Mouse (Mus musculus) stomach, embryonic 14.5 days (tissue): ENCODE results near the gene Copb1. TPM values are rescaled to one million over a fixed set of nuclear protein-coding genes. Genes with fewer than 3 reads are reported as not detected.
A peak's percentile ranks its signal among the peaks of the same experiment; 100 is the strongest.

Experiments
- ATAC-seq: fragments of 200-750 bp; cut with Nextera tagmentation; 2 replicates; pipeline ENCODE4 v1.8.0; 2017; ENCODE audit warnings: low read depth, moderate TSS enrichment; ENCODE audit not compliant: insufficient number of reproducible peaks, insufficient read depth, low FRiP score
- H3K27ac ChIP-seq: fragments of 300-500 bp; sonication (generic); 2 replicates; pipeline ENCODE4 v1.5.1; 2014; ENCODE audit warnings: mild to moderate bottlenecking, low read length, moderate library complexity, mixed read lengths
- H3K27me3 ChIP-seq: fragments of 300-500 bp; sonication (generic); 2 replicates; pipeline ENCODE4 v1.6.1; 2014; ENCODE audit warnings: low read length, control low read depth, mixed read lengths; ENCODE audit not compliant: control insufficient read depth, insufficient read depth
- H3K36me3 ChIP-seq: fragments of 300-500 bp; sonication (generic); 2 replicates; pipeline ENCODE4 v1.6.1; 2014; ENCODE audit warnings: mild to moderate bottlenecking, control low read depth, low read length, moderate library complexity, mixed read lengths; ENCODE audit not compliant: control insufficient read depth, insufficient read depth
- H3K4me1 ChIP-seq: fragments of 300-500 bp; sonication (generic); 2 replicates; pipeline ENCODE4 v1.6.1; 2014; ENCODE audit warnings: low read length, control low read depth, mixed read lengths; ENCODE audit not compliant: control insufficient read depth, insufficient read depth
- H3K4me2 ChIP-seq: fragments of 300-500 bp; sonication (generic); replicated peaks from 2 replicates; pipeline ENCODE4 v1.6.1; 2014; ENCODE audit warnings: low read depth, low read length, control low read depth
- H3K4me3 ChIP-seq: fragments of 300-500 bp; sonication (generic); 2 replicates; pipeline ENCODE4 v1.5.1; 2014; ENCODE audit warnings: low read depth, low read length, control low read depth
- H3K9ac ChIP-seq: fragments of 300-500 bp; sonication (generic); replicated peaks from 2 replicates; pipeline ENCODE4 v1.6.1; 2014; ENCODE audit warnings: low read depth, mild to moderate bottlenecking, control low read depth, low read length, moderate library complexity, mixed read lengths
- H3K9me3 ChIP-seq: fragments of 300-500 bp; sonication (generic); 2 replicates; pipeline ENCODE4 v1.6.1; 2016; ENCODE audit warnings: low read depth, low read length, control low read depth; ENCODE audit not compliant: control insufficient read depth
- WGBS: fragments of 180-500 bp; shearing (Covaris S2); extraction: QIAGEN DNeasy Blood & Tissue Kit; methylation state at CpG from one replicate; pipeline ENCODE4 v1.1.7; 2014; 5-methylcytosine and 5-hydroxymethylcytosine counted together
- polyA plus RNA-seq: library from polyadenylated mRNA; unstranded; fragments of >200 nt; fragmentation: Nextera tagmentation; extraction: Ambion mirVana; gene quantifications from 2 replicates; pipeline ENCODE4 v1.2.1, GENCODE M21; 2014

Gene Copb1
- polyA plus RNA-seq, 1 experiment from 2014 or later: 127 TPM

- H3K9me3 ChIP-seq: no peaks in the 10 kb centered on the region
- no peaks in the 10 kb centered on the region for H3K27me3 ChIP-seq
- H3K27ac ChIP-seq: no peak overlapping the region
- WGBS: 84% methylated on average over 4 of the region's 4 CpGs
- no peaks in the 10 kb centered on the region for H3K4me1 ChIP-seq
- H3K4me2 ChIP-seq: no peak overlapping the region
- no peak overlapping the region for H3K4me3 ChIP-seq
- no peak for ATAC-seq
- no peaks in the 10 kb centered on the region for H3K36me3 ChIP-seq
- no peak overlapping the region for H3K9ac ChIP-seq
Measured at GRCm38 (mm10) chr7:114194224-114194623, 60.3 kb downstream of the Copb1 start.

DNA sequence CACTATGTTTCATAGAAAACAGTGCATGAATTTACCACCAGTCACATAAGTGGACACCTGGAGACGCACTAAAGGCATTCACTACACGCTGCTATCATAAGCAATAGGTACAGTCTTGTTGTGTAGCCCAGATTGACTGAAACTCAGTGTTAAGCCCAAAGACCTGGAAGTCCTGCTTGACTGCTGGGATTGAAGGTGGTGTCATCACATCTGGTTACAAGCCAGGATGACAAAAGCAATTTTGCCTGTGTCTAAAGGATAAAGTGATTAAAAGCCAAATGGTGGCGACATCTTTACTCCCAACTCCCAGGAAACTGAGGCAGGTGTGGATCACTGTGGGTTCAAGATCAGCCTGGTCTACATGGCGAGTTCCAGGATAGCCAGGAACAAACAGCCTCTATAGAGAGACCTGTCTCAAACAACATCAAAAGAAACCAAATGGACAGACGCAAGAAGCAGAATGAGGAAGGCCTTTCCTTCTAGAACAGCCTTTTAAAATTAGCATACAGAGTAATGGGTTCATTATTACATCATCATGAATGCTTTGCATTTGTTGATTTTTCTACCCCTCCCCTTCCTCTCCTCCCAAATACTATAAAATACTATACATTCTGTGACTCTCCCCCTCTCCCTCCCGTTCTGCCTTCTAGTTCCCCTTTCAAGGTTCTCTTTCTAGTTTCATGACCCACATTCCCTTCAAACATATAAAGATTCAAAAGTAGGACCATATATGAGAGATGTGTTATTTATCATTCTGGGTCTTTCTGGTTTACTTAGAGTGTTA lies 61.0 kb downstream of the Copb1 start:
- Histone ChIP-seq H3K9ac (no peak overlapping the region), H3K9me3 (no peaks in the 10 kb centered on the region), H3K27ac (no peak overlapping the region), H3K27me3 (no peaks in the 10 kb centered on the region), H3K4me3 (no peak overlapping the region), H3K36me3 (no peaks in the 10 kb centered on the region), H3K4me1 (no peaks in the 10 kb centered on the region), H3K4me2 (no peak overlapping the region)
- no peak for ATAC-seq
- WGBS: 85% methylated on average over 6 of the region's 6 CpGs

- Histone ChIP-seq H3K36me3 (no peaks in the 10 kb centered on the region), H3K4me3 (no peak overlapping the region), H3K9me3 (no peaks in the 10 kb centered on the region), H3K27me3 (no peaks in the 10 kb centered on the region), H3K4me1 (no peaks in the 10 kb centered on the region), H3K9ac (no peak overlapping the region), H3K27ac (no peak overlapping the region), H3K4me2 (no peak overlapping the region)
- no peak for ATAC-seq
- 51% methylated on average over 3 of the region's 3 CpGs for WGBS
Measured at GRCm38 (mm10) chr7:114192581-114192980, 61.9 kb downstream of the Copb1 start.

GRCm38 (mm10) chr7:114183416-114183815 lies 71.1 kb downstream of the Copb1 start:
- no peak overlapping the region for H3K4me2 ChIP-seq
- H3K4me1 ChIP-seq: peaks cover 6% of the 10 kb centered on the region; the same call in 1 of the 2 replicates
- H3K27ac ChIP-seq: no peak overlapping the region
- H3K27me3 ChIP-seq: no peaks in the 10 kb centered on the region
- no peak for ATAC-seq
- no peak overlapping the region for H3K9ac ChIP-seq
- H3K36me3 ChIP-seq: no peaks in the 10 kb centered on the region
- H3K4me3 ChIP-seq: no peak overlapping the region
- H3K9me3 ChIP-seq: no peaks in the 10 kb centered on the region
- WGBS: 52% methylated on average over 6 of the region's 6 CpGs

GRCm38 (mm10) chr7:114182708-114183107 lies 71.8 kb downstream of the Copb1 start:
- WGBS: 82% methylated on average over 3 of the region's 3 CpGs
- Histone ChIP-seq H3K36me3 (no peaks in the 10 kb centered on the region), H3K9me3 (no peaks in the 10 kb centered on the region), H3K4me3 (no peak overlapping the region), H3K27me3 (no peaks in the 10 kb centered on the region), H3K9ac (no peak overlapping the region), H3K4me2 (no peak overlapping the region), H3K4me1 (peaks cover 6% of the 10 kb centered on the region; the same call in 1 of the 2 replicates), H3K27ac (no peak overlapping the region)
- no peak for ATAC-seq

GRCm38 (mm10) chr7:114181391-114181790 lies 73.1 kb downstream of the Copb1 start:
- Histone ChIP-seq H3K4me1 (peaks cover 6% of the 10 kb centered on the region; the same call in 1 of the 2 replicates), H3K27ac (no peak overlapping the region), H3K4me2 (no peak overlapping the region), H3K4me3 (no peak overlapping the region), H3K27me3 (no peaks in the 10 kb centered on the region), H3K9me3 (no peaks in the 10 kb centered on the region), H3K9ac (no peak overlapping the region), H3K36me3 (no peaks in the 10 kb centered on the region)
- 9% methylated on average over 5 of the region's 5 CpGs for WGBS
- peak; percentile 86 for ATAC-seq

DNA sequence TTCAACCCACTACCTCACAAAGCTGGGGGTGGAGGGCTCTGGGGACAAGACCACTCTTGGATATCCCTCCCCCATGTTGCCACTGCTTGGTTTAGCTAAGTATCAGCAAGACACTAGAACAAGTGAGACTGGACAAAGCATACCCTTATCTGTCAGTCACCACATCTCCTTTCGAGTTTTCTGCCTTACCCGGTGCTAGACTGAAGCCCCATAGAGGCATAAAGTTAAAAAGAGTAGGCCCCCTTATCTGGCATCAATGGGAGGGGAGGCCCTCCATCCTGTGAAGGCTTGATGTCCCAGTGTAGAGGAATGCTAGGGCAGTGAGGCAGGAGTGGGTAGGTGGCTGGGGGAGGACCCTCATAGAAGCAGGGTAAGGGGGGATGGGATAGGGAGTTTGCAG lies 77.9 kb downstream of the Copb1 start:
- no peaks in the 10 kb centered on the region for H3K9me3 ChIP-seq
- no peak overlapping the region for H3K27ac ChIP-seq
- H3K36me3 ChIP-seq: no peaks in the 10 kb centered on the region
- H3K9ac ChIP-seq: no peak overlapping the region
- no peaks in the 10 kb centered on the region for H3K27me3 ChIP-seq
- 83% methylated on average over 2 of the region's 2 CpGs for WGBS
- H3K4me2 ChIP-seq: no peak overlapping the region
- H3K4me3 ChIP-seq: no peak overlapping the region
- no peak for ATAC-seq
- H3K4me1 ChIP-seq: peaks cover 6% of the 10 kb centered on the region

DNA sequence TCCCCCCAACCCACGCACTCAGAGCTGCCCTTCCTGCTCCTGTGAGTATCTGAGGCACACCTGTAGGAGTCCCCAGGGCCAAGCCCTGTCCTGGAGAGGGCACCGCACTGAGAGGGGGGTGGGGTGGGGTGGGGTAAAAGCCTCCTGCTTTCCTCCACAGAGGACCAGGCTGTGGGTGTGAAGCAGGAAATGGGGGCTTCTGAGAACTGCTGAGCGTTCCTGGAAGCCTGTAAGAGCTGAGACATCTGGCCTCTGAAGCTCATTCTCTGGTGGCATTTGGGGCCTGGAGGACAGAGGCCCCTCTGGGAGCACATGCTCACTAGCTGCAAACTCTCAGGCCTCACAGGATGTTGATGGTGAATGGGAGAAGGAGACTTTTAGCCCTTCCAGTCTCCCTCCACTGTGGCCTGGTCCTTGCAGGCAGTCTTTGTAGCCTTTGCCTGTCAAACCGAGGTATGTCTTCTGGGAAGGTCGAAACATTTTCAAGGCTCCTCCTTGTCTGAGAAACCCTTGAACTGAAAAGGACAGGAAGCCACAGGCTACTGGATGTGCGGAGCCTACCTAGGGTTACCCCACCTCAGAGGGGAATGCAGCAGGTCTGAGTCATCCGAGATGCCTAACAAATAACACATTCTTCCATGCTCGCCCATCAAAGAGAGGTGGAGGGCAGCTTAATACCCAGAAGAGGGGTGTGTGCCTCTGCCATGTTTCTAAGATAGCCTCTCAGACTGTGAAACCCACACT lies 83.0 kb downstream of the Copb1 start:
- Histone ChIP-seq H3K36me3 (no peaks in the 10 kb centered on the region), H3K4me1 (peaks cover 9% of the 10 kb centered on the region), H3K4me2 (no peak overlapping the region), H3K27me3 (no peaks in the 10 kb centered on the region), H3K4me3 (no peak overlapping the region), H3K9ac (no peak overlapping the region), H3K9me3 (no peaks in the 10 kb centered on the region), H3K27ac (peak overlapping the region; percentile 70)
- ATAC-seq: no peak
- 29% methylated on average over 8 of the region's 8 CpGs for WGBS
